Mouse (Mus musculus) G1E (cell line): ENCODE measurements around the gene Spata31d1d.

Source experiments
- CTCF ChIP-seq: IDR thresholded peaks from 2 replicates; pipeline ENCODE4 v1.5.1; 2012; ENCODE audit warnings: low read depth, low read length, inconsistent platforms, mixed read lengths
- GATA1 ChIP-seq: IDR thresholded peaks from 2 replicates; pipeline ENCODE4 v1.6.1; 2012; ENCODE audit warnings: borderline replicate concordance, low read length, inconsistent platforms, mixed read lengths
- GATA2 ChIP-seq: IDR thresholded peaks from 2 replicates; pipeline ENCODE4 v1.6.1; 2012; ENCODE audit warnings: low read depth, low read length, inconsistent platforms, borderline replicate concordance
- POLR2AphosphoS5 ChIP-seq: IDR thresholded peaks from 2 replicates; pipeline ENCODE4 v1.6.1; 2012; ENCODE audit warnings: low read depth, low read length, inconsistent platforms; ENCODE audit not compliant: insufficient replicate concordance
- TAL1 ChIP-seq: conservative IDR thresholded peaks from 2 replicates; pipeline ENCODE4 v1.6.1; 2012; ENCODE audit warnings: low read depth, low read length, inconsistent platforms, mixed read lengths

DNA sequence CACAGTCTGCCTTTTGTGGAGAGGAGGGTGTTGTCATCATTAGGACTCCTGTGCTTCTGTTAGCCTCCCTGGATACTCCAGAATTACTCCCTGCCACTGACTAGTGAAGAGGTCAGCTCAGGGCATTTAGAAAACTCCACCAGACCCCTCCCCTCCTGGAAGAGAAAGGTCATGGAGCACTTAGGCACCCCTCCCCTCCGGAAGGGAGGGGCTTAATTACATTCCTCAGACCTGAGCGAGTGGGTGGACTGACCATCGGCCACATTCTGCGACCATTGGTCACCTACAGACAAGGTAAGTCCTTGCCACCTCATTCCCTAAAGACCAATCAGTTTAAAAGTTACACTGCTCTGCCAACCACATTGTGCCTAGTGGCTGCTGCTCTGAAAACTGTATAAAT is 52.2 kb downstream of the Spata31d1d start:
- TF ChIP-seq CTCF (no peak), GATA1 (no peak), TAL1 (no peak), POLR2AphosphoS5 (no peak), GATA2 (no peak)
